Mouse (Mus musculus): ENCODE measurements around the gene Cfap61.

- no peak for TF ChIP-seq POLR2A (IDR thresholded peaks at IDR 0.05; ENCODE audit: insufficient read depth, low read depth, low read length)
- TF ChIP-seq CTCF (IDR thresholded peaks at IDR 0.05; ENCODE audit: insufficient read depth, low read depth, low read length): no peak
Observed at GRCm38 (mm10) chr2:146168017-146168803, 233.6 kb downstream of the Cfap61 start.
